Mouse (Mus musculus) lung, embryonic 16.5 days (tissue): ENCODE data around the gene Slc5a11. TPM values are rescaled to one million over a fixed set of nuclear protein-coding genes. Genes with fewer than 3 reads are reported as not detected.

Experiments used
- ATAC-seq: fragments of 200-750 bp; cut with Nextera tagmentation; 2 replicates; pipeline ENCODE4 v1.8.0; 2017; ENCODE audit warnings: low read depth, mild to moderate bottlenecking, moderate library complexity
- H3K27ac ChIP-seq: fragments of 300-500 bp; sonication (generic); 2 replicates; pipeline ENCODE4 v1.5.1; 2014; ENCODE audit warnings: mild to moderate bottlenecking, control low read depth, low read length
- H3K27me3 ChIP-seq: fragments of 300-500 bp; sonication (generic); 2 replicates; pipeline ENCODE4 v1.6.1; 2014; ENCODE audit warnings: low read depth, low read length, mixed read lengths; ENCODE audit not compliant: control insufficient read depth, insufficient read depth
- H3K36me3 ChIP-seq: fragments of 300-500 bp; sonication (generic); 2 replicates; pipeline ENCODE4 v1.6.1; 2014; ENCODE audit warnings: low read length; ENCODE audit not compliant: control insufficient read depth, insufficient read depth
- H3K4me1 ChIP-seq: fragments of 300-500 bp; sonication (generic); replicated peaks from 2 replicates; pipeline ENCODE4 v1.6.1; 2014; ENCODE audit warnings: low read length, mixed read lengths; ENCODE audit not compliant: control insufficient read depth, insufficient read depth
- H3K4me2 ChIP-seq: fragments of 300-500 bp; sonication (generic); 2 replicates; pipeline ENCODE4 v1.6.1; 2014; ENCODE audit warnings: low read depth, low read length, control low read depth
- H3K4me3 ChIP-seq: fragments of 300-500 bp; sonication (generic); 2 replicates; pipeline ENCODE4 v1.5.1; 2014; ENCODE audit warnings: mild to moderate bottlenecking, low read length, control low read depth
- H3K9ac ChIP-seq: fragments of 300-500 bp; sonication (generic); 2 replicates; pipeline ENCODE4 v1.6.1; 2014; ENCODE audit warnings: low read length, control low read depth
- H3K9me3 ChIP-seq: fragments of 300-500 bp; sonication (generic); 2 replicates; pipeline ENCODE4 v1.6.1; 2016; ENCODE audit warnings: low read length; ENCODE audit not compliant: control insufficient read depth
- WGBS: fragments of 180-500 bp; shearing (Covaris S2); extraction: QIAGEN DNeasy Blood & Tissue Kit; methylation state at CpG from one replicate; pipeline ENCODE4 v1.1.7; 2014; 5-methylcytosine and 5-hydroxymethylcytosine counted together
- polyA plus RNA-seq: library from polyadenylated mRNA; unstranded; fragments of >200 nt; fragmentation: Nextera tagmentation; extraction: Ambion mirVana; gene quantifications from 2 replicates; pipeline ENCODE4 v1.2.1, GENCODE M21; 2015

Slc5a11 gene
- polyA plus RNA-seq, 1 experiment from 2014 or later: 0.28 TPM

DNA sequence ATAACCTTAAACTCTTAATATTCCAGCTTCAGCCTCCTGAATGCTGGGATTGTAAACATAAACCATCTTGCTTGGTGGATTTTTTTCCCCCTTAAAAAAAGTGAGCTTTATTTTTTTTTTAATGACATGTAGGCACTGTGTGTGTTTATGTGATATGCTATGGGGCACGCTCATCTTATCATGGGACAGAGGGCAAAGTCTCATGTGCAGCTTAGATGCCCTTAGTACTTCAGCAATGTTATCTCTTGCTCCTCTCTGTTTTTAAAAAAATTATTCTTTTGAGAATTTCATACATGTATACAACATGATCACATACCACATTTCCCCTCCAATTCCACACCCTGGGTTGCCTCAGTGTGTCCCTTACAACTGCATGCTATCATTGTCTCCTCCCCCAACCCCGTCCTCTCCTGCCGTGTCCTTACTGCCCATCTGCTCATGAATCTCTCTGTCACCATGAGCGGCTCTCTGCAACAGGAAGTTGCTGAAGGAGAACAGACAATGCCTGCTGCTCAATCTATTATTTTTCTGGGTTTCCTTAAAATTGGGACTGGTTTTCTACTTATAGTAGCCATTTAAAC is 32.0 kb downstream of the Slc5a11 start:
- H3K9ac ChIP-seq: no peak overlapping the region
- no peaks in the 10 kb centered on the region for H3K27me3 ChIP-seq
- H3K27ac ChIP-seq: no peak overlapping the region
- no peak for ATAC-seq
- no peaks in the 10 kb centered on the region for H3K9me3 ChIP-seq
- no peak overlapping the region for H3K4me3 ChIP-seq
- H3K4me1 ChIP-seq: no peaks in the 10 kb centered on the region
- no peak overlapping the region for H3K4me2 ChIP-seq
- no peaks in the 10 kb centered on the region for H3K36me3 ChIP-seq
- WGBS: 53% methylated on average over 4 of the region's 4 CpGs

DNA sequence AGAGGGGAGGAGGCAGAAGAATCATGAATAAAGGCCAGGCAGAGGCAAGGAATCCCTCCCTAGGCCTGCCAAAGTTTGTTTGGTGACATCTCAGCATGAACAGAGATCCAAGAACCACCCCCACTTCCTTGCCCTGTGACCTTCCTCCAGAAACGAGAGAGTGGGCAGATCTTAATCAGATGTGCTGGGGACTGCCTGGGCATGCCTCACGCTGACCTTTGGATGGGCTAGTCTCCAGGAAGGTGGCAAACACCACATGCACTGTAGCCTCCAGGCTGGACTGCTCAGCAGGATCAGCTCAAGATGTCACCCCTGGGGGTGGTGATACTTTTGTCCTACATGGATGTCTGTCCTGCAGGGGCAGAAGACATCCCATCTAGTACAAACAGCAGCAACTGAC is 33.6 kb downstream of the Slc5a11 start:
- no peak for ATAC-seq
- H3K27me3 ChIP-seq: no peaks in the 10 kb centered on the region
- H3K4me3 ChIP-seq: no peak overlapping the region
- H3K4me1 ChIP-seq: no peaks in the 10 kb centered on the region
- no peak overlapping the region for H3K27ac ChIP-seq
- H3K4me2 ChIP-seq: no peak overlapping the region
- WGBS: 35% methylated on average over 2 of the region's 2 CpGs
- no peaks in the 10 kb centered on the region for H3K9me3 ChIP-seq
- no peaks in the 10 kb centered on the region for H3K36me3 ChIP-seq
- no peak overlapping the region for H3K9ac ChIP-seq

DNA sequence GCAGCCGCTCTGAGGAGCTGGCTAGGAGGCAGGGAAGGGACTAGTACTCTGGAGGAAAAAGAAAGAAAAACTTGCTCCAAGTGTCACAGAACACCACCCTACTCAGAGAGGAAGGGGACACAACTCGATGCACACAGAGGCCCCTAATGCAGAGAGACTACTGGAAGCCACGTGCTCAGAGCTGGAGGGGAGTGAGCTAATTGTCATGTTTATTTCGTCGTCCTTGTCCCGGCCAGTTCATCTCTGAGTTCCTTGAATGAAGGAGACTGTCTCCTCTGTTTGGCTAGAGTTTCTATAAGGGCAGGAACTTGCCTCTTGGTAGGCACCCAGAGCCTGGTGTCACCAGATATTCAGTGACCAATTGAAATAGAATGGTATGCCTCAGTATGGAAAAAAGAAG is 36.8 kb downstream of the Slc5a11 start:
- WGBS: 45% methylated on average over 6 of the region's 6 CpGs
- H3K9ac ChIP-seq: no peak overlapping the region
- no peak overlapping the region for H3K4me2 ChIP-seq
- no peak for ATAC-seq
- no peak overlapping the region for H3K27ac ChIP-seq
- H3K4me3 ChIP-seq: no peak overlapping the region
- H3K27me3 ChIP-seq: no peaks in the 10 kb centered on the region
- no peaks in the 10 kb centered on the region for H3K36me3 ChIP-seq
- H3K4me1 ChIP-seq: no peaks in the 10 kb centered on the region
- no peaks in the 10 kb centered on the region for H3K9me3 ChIP-seq

DNA sequence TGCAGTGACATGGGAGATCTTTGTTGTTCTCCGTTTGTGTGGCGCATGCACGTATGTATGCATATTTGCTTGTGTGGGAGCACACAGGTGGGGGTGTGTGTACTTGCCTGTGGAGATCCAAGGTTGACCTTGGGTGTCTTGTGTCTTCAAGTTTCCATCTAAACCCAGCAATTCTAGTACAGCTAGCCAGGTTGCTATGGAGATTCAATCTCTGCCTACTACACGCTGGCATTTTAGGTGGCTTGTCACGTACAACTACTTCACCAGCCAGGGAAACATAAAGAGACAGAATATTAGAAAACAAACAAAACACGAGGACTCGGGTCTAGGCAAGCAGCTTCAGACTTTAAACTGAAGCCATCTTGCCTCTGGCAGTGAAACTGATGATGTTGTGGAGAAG is 38.8 kb downstream of the Slc5a11 start:
- no peak overlapping the region for H3K4me2 ChIP-seq
- no peak overlapping the region for H3K9ac ChIP-seq
- H3K36me3 ChIP-seq: no peaks in the 10 kb centered on the region
- no peaks in the 10 kb centered on the region for H3K4me1 ChIP-seq
- H3K27me3 ChIP-seq: no peaks in the 10 kb centered on the region
- no peak overlapping the region for H3K4me3 ChIP-seq
- no peaks in the 10 kb centered on the region for H3K9me3 ChIP-seq
- 60% methylated on average over 7 of the region's 7 CpGs for WGBS
- ATAC-seq: no peak
- no peak overlapping the region for H3K27ac ChIP-seq

DNA sequence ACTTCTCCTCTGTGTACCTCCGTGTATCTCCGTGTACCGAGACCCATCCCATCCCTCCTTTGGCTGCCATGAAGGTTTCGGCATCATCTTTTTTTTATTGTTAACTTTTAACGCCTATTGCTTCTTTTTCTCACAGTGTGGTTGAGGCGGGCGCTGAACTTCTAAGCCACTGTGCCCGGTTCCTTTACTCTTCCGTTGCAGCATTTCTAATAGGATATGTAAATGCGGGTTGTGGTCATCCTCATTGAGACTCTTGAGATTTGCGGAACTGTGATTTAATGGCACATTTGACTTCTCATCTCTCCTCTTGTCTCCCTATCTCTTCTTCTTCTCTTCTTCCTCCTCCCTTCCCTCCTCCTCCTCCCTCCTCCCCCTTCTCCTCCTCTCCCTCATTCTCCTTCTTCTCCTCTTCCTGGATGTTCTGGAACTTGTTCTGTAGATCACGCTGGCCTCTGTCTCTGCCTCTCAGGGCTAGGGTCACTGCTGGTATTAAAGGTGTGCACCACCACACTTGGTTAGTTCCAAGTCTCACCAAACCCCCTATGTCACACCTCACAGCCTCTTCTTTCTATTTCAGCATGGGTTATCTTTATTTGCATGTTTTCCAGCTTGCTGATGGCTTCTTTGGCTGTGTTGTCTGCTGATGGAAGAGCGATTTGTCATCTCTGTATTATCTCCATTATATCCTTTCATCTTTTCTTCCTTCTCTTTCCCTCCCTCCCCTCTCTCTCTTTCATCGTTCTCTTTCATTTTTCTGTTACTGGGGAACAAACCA is 39.8 kb downstream of the Slc5a11 start:
- no peaks in the 10 kb centered on the region for H3K4me1 ChIP-seq
- no peak overlapping the region for H3K4me2 ChIP-seq
- WGBS: 84% methylated on average over 14 of the region's 14 CpGs
- no peaks in the 10 kb centered on the region for H3K9me3 ChIP-seq
- no peak overlapping the region for H3K9ac ChIP-seq
- H3K36me3 ChIP-seq: no peaks in the 10 kb centered on the region
- no peak overlapping the region for H3K4me3 ChIP-seq
- ATAC-seq: no peak
- no peaks in the 10 kb centered on the region for H3K27me3 ChIP-seq
- no peak overlapping the region for H3K27ac ChIP-seq

DNA sequence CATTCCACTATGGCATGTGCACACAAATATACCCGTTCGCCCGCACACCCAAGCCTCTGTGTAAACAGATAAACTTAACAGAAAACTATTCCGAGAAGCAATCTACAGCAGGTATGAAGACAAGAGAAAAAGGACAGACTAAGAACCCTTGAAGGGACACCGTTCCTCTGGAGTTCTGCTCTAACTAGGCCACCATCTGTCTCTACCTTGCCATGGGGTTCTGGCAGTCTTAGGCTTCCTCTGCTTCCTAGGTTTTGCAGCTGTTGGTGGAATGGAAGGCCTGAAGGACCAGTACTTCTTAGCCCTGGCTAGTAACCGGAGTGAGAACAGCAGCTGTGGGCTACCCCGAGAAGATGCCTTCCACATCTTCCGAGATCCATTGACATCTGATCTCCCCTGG is 43.5 kb downstream of the Slc5a11 start:
- 56% methylated on average over 8 of the region's 8 CpGs for WGBS
- Histone ChIP-seq H3K4me2 (no peak overlapping the region), H3K9me3 (no peaks in the 10 kb centered on the region), H3K4me1 (no peaks in the 10 kb centered on the region), H3K36me3 (no peaks in the 10 kb centered on the region), H3K27me3 (no peaks in the 10 kb centered on the region), H3K4me3 (no peak overlapping the region), H3K9ac (no peak overlapping the region), H3K27ac (no peak overlapping the region)
- ATAC-seq: no peak

DNA sequence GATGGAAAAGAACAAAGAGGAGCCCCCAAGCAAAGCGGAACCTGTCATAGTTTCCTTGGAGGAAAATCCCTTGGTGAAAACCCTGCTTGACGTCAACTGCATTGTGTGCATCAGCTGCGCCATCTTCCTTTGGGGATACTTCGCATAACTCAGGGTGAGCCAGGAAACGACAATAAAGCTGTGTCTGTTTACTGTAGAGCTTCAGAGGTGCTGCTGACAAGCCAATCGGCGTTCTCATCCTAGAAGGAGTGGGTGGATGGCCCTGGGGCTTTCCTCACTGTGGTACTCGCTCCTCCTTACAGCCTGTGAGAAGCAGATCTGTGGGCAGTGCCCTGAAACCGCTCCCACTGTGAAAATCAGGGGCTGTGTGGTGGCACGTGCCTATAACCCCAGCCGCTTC is 58.5 kb downstream of the Slc5a11 start:
- H3K9me3 ChIP-seq: no peaks in the 10 kb centered on the region
- 56% methylated on average over 11 of the region's 11 CpGs for WGBS
- H3K9ac ChIP-seq: no peak overlapping the region
- peaks cover under 1% of the 10 kb centered on the region; the same call in 1 of the 2 replicates for H3K36me3 ChIP-seq
- no peak for ATAC-seq
- H3K27ac ChIP-seq: no peak overlapping the region
- H3K4me2 ChIP-seq: no peak overlapping the region
- H3K4me3 ChIP-seq: no peak overlapping the region
- no peaks in the 10 kb centered on the region for H3K27me3 ChIP-seq
- no peaks in the 10 kb centered on the region for H3K4me1 ChIP-seq

DNA sequence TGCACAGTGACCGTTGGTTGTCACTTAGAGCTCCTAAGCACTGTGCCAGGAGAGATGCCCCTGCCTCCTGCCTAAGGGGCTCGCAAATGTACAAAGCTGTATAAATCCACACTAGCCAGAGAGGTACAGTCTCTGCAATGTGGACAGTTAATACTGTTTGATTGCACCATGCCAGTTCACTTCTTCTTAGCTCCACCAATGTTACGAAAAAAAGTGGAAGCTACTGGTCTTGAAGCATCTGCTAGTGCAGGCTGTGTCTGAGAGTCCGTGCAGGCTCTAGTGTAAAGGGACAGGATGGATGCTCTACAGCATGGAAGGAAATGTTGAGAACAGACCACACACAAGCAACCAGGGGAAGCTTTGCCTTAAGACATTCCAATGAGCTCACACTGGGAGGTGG is 62.0 kb downstream of the Slc5a11 start:
- Histone ChIP-seq H3K27ac (no peak overlapping the region), H3K9ac (no peak overlapping the region), H3K9me3 (no peaks in the 10 kb centered on the region), H3K36me3 (peaks cover 14% of the 10 kb centered on the region), H3K4me2 (no peak overlapping the region), H3K27me3 (no peaks in the 10 kb centered on the region), H3K4me3 (no peak overlapping the region), H3K4me1 (no peaks in the 10 kb centered on the region)
- 79% methylated on average over 4 of the region's 4 CpGs for WGBS
- ATAC-seq: no peak

DNA sequence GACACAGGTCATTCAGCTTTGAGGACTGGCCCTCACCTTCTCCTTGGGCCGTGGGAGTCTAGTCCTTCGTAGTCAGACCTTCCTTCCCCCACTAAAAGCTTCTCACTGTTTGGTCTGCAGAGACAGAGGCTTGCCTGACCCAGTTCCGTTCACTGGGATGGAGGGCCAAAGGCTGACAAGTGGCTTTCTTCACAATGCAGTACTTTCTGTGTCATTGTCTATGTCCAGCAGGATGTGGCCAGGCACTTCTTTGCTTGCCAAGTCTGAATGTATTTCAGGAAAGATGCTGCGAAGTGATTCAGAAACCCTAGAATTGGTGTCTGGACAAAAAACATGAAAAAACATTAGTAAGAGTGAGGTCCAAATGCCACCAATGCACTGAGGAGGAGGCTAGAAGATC is 65.2 kb downstream of the Slc5a11 start:
- 85% methylated on average over 4 of the region's 4 CpGs for WGBS
- no peak for ATAC-seq

More for the DNA sequence above, 65.2 kb downstream of the Slc5a11 start:
- H3K4me1 ChIP-seq: no peaks in the 10 kb centered on the region
- H3K9me3 ChIP-seq: no peaks in the 10 kb centered on the region
- H3K36me3 ChIP-seq: peaks cover 16% of the 10 kb centered on the region
- no peak overlapping the region for H3K4me2 ChIP-seq
- no peaks in the 10 kb centered on the region for H3K27me3 ChIP-seq
- H3K27ac ChIP-seq: no peak overlapping the region
- H3K9ac ChIP-seq: no peak overlapping the region
- H3K4me3 ChIP-seq: no peak overlapping the region
